Mouse (Mus musculus) spleen, adult 2 months (tissue): ENCODE measurements at regions not wholly inside any gene's neighbourhood (a gene's known extent, or its start where the extent isn't known, plus 50 kb on each side); places are given as distances from the start of the nearest gene placed in this dataset.

ENCODE experiments used
- CTCF ChIP-seq: fragments of 200-500 bp; IDR thresholded peaks from 2 replicates; pipeline ENCODE4 v1.5.1; 2011; ENCODE audit warnings: mild to moderate bottlenecking, inconsistent platforms; ENCODE audit not compliant: insufficient read depth, insufficient read length, insufficient replicate concordance; ENCODE audit errors: extremely low read depth
- POLR2A ChIP-seq: fragments of 200-500 bp; IDR thresholded peaks from 2 replicates; pipeline ENCODE4 v1.6.1; 2011; ENCODE audit warnings: low read depth, low read length, inconsistent platforms

DNA sequence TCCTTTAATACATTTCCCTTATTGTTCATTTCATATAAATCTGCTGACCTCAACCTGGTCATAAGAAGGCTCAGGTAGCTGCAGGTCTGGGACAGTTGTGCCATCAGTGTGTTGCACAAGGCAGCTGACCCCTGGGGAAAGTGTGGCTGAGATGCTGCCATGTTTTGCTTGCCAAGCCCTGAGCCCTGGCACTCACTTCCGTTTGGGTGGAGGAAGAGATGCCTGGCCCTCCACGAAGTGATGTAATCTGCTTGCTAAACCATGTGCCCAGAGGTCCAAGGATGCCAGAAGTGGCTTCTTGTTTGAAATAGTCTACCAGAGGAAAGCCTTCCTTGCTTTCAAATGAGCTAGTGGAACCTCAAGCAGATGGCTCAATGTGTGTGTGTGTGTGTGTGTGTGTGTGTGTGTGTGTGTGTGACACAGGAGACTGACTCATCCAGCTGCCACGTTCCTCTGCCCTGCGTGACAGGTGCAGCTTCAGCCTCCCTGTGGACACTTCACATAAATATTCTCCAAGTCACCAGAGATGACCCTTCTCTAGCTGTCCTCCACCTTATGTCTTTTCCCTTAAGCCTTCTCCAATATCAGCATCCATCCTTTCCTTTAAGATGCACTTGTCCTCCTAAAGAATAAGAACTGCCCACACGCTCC is 123.2 kb upstream of the 4930412O13Rik start:
- TF ChIP-seq POLR2A (no peak), CTCF (no peak)
